Mouse (Mus musculus) embryo, embryonic 10 days (tissue): Measurements from ENCODE around the gene Mymx.

Source experiments
- DNase-seq: peaks from one replicate; pipeline ENCODE4 v3.0.0-alpha.2; 2015; ENCODE audit warnings: low spot score

Gene Mymx

DNA sequence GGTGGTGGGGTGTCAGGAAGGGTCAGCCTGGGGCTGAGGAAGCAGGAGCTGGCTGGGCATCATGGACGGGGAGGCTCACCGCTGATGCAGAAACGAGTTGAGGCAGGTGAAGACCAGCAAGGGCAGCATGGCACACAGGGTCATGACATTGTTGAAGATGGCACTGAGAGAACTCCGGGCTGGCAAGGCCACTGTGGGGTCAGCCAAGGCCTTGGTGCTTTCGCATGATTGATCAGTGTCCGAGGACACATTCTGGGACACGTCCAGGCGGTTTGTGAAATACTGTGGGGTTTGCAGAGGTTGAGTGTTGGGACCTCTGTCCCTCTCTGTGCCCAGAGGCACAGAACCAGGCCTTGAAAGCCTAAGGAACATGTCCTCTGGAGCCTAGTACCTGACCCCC is 12.1 kb downstream of the Mymx start:
- DNase-seq: no peak

DNA sequence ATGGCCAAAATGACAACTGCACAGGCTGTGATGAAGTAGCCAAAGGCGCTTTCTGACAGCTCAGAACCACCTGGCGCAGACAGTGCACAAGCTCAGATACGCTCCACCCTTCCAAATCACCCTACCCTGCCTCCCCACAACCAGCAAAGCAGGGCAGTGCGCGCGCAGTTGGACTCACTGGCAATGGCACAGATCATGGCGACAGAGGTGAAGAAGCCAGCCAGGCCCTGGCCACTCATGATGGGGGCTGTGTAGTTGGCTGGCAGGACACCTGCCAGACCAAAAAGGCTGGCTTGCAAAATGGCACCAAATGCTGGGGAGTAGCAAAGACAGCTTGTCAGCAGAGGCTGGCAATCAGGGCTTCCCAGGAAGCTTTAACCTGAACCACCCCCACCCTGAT is 12.7 kb downstream of the Mymx start:
- DNase-seq: no peak

DNA sequence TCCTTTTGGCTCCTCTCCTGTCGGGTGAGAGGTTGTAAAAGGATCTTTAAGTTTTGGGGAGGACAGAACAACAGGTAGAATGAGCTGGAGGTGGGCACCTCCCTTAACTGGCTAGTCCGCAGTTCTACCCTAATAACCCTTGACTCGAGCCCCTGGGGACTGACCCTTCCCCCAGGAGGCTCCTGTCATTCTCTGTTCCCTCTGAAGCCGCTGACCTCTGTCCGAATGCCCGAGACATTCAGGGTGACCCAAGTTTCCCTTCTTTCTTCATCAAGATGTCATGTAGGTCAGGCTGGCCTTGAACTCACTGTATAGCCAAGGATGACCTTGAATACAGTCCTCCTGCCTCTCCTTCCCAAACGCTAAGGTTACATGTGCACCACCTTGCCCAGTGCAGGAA is 13.5 kb downstream of the Mymx start:
- DNase-seq: no peak

DNA sequence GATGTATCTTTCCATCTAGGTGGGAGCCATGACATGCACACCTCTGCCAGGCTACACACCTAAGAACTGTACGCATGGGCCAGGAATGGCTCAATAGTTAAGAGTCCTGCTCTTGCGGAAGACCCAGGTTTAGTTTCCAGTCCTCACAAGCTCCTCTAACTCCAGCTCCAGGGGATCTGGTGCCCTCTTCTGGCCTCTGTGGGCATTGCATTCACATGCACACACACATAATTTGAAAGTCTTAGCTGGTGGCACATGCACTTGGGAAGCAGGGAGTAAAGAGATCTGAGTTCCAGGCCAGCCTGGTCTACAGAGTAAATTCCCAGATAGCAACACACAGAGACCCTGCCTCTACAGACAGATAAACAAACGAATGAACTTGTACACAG is 15.5 kb downstream of the Mymx start:
- DNase-seq: no peak

DNA sequence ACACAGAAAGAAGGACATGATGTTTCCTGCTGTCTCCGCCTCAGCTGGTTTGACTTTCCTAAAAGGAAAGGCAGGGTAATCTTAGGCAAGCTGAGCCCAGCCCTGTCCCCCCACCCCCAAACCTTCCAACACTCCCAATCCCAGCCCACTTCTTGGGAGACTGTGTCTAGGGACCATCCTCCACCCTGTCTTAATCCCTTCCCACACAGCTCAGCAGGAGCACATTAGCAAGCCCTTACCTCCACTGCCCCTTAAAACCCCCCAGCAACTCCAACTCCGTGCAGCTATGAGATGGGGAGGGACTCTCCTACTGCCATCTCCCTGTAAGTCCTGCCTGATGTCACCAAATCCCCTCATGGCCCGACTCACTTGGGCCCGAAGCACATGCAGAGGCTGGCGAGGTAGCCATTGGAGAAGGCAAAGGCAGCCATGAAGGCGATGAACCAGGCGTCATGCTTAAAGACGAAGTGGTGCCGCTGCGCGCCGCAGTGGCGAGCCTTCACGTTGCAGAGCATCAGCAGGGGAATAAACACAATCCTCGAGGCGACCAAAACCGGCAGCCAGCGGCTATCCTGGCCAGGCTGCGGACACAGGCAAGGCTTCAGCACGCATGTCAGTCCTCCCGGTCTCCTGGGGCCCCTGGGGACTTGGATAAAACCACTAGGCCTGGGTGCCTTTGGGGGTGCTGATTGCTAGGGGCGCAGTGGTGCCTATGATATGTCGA is 16.0 kb downstream of the Mymx start:
- DNase-seq: no peak

DNA sequence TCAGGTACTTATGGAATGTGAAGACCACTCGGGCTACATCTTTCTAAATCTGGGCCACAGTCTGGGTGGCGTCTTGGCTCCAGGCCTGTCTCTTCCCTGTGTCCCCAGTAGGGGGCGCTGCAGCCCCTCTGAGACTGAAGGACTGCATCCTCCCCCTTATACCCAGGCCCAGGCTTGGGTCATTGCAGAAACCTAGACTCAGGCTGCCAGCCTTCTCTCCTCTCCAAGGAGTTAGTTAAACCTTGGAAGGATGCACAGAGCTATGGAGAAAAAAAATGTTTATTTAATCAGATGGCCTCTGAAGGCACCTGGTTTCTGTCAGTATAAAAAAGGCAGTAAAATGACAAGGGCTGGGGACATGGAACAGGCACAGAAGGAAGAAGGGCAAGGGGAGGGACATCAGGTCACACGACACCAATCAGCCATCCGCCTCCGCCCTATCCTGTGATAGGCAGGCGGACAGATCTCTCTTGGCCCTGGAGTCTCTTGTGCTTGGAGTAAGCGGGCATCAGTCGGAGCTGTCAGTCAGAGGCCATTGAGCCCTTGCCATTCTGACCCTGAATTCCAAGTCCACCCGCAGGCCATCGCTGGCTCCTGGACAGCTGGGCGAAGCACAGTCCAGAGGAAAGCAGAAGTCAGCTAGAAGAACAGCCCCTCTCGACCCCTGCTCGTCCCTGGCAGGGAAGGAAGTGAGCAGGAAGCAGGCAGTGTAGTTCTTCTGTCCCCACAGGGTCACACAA is 16.8 kb downstream of the Mymx start:
- peak; percentile 88 for DNase-seq

DNA sequence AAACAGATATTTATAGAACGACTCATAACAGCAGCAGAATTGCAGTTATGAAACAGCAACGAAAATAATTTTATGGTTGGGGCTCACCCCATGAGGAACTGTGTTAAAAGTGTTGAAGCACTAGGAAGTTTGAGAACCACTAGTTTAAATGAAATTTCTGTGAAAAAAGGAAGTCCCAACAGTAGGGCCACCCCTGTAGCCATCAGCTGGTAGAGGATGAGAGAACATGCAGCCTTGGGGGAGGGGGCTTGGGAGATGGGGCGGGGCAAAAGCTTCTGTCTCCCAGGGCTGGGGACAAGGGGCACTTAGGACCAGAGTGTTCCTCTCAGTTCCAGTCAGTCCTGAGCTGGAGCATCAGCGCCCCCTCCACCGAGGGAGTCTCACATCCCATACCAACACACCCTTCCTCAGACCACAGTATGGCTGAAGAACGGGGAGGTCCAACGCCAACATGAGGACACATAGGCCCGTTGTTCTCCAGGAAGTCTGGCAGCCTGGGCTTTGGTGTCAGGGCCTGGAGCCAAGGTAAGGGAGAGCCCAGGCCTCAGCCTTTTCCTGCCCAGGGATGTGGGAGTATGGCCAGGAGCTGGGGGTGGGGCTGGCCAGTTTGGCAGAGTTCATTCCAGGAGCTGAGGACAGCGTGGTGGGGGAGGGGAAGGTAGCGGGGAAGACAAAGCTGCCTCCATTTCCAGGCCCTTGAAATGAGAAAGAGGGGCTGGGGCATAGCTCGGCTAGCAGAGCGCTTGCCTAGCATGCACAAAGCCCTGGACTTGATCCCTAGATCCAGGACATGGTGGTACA is 17.6 kb downstream of the Mymx start:
- DNase-seq: no peak

DNA sequence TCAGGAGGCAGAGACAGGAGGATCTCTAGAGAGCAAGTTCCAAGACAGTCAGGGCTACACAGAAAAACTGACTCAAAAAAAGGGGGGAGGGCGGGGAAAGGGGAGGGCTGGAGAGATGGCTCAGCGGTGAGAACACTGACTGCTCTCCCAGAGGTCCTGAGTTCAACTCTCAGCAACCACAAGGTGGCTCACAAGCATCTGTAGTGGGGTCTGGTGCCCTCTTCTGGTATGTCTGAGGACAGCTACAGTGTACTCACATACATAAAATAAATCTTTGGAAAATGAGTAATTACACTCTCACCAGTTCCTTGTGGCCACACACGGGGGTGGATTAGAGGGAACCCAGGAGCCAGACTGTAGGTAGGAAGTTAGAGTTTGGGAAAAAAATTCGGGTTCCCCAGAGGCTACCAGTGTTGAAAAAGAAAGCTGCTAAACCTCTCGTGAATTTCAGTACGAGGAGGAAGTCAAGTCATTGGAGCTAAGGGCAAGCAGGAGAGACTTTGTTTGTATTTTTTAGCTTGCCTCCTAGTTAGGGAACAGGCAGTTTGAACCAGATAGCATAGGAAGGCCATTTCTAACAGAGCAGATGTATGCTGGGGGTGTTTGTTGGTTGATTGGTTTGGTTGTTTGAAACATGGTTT is 19.1 kb downstream of the Mymx start:
- no peak for DNase-seq

DNA sequence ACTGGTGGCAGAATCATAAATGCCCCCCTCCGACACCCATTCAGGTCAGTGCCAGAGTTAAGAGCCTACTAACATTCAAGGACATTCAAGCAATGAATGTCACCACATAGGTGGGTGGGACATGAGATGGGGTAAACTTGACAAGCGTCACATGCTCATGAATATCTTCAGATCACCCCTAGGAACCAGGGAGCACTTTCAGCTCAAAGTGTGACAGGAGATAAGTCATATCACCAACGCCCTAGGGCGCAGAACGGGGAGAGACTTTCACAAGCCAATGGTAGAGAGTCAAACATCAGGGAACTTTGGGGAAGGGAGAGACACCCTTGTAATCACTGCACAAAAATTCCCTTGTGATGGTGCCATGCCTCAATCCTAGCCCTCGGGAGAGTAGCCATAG is 19.7 kb downstream of the Mymx start:
- no peak for DNase-seq

DNA sequence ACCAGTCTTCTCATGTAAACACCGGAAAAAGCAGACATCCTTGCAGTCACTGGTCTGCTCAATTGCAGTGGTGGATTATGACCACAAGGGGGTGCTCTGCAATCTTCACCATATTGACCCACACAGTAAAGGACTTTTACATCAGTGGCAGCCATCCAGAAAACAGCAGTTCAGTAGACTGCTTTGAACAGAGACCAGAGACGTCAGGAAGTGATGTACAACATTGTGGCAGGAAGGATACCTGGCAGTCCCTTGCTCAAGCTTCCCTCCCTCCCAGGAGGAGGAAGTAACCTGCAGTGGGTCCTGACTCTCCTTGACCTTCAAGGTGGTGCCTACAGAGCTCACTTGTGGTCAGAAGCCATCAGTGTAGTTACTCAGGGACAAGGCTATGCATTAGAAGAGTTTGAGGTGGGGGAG is 20.3 kb downstream of the Mymx start:
- peak; percentile 84 for DNase-seq

DNA sequence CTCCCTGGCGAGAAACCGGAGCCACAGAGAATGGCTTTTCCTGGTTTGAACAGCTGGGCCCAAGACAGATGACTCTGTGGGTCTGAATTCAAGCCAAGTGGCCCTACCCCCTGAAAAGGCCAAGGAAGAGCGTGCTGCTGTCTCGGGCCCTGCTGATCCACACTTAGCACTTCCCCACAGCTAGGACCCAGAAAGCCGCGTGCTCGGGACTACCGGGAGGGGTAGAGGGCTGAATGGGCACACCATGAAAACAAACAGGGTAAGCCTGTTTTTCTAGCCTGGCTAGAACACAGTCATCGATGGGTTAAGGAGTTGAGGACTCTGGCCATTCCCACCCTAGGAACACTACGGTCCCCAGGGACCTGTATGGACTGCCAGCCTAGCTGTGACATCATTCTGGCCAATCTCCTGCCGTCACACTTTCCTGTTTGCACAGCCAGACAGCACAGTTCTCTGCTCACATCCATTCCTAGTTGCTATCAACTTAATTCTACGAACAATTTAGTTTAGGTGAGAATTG is 20.9 kb downstream of the Mymx start:
- DNase-seq: no peak

DNA sequence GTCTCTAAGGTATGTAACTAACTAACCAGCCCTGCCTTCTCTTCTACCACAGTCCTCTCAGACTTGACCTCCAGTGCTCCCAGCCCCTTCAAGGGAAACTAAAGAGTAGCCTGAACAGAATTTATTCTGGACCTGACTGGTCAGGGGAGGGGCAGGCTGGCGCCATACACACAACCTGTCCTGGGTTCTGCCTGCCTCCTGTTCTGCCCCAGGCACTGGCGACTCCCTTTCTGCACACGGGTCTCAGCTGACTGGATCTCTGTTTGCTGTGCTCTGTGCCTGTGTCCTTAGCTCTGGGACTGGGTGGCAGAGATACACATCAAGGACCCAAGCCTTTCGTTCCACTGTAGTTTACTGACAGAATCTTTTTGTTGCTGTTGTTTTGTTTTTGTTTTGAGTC is 22.3 kb downstream of the Mymx start:
- DNase-seq: no peak

DNA sequence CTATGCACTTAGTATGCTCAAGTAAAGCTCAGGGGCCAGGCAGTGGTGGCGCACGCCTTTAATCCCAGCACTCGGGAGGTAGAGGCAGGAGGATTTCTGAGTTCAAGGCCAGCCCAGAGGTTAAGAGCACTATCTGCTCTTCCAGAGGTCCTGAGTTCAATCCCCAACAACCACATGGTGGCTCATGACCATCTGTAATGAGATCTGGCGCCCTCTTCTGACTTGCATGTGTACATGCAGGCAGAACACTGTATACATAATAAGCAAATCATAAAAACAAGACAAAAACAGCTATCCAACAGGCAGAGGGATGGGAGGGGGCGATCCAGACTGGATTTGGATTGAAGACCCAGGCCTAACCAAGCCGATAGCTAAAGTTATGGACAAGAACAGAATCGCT is 23.1 kb downstream of the Mymx start:
- no peak for DNase-seq

DNA sequence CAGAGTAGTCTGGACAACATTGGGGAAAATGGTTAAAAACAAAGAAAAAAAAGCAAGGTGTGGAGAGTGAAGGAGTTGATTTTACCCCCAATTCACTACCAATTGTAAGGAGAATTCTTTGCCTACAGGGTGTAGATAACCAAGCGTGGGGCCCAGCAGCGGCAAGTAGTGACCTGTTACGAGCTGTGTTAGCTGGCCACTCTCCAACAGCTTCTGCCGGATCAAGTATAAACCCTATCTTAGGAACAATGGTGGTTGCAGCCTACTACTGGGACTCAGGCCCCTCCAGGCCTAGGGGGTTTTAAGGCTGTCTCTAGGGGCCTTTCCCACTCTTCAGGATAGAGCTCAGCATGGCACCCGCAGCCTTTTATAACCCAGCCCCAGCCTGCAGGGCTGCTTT is 23.7 kb downstream of the Mymx start:
- no peak for DNase-seq

DNA sequence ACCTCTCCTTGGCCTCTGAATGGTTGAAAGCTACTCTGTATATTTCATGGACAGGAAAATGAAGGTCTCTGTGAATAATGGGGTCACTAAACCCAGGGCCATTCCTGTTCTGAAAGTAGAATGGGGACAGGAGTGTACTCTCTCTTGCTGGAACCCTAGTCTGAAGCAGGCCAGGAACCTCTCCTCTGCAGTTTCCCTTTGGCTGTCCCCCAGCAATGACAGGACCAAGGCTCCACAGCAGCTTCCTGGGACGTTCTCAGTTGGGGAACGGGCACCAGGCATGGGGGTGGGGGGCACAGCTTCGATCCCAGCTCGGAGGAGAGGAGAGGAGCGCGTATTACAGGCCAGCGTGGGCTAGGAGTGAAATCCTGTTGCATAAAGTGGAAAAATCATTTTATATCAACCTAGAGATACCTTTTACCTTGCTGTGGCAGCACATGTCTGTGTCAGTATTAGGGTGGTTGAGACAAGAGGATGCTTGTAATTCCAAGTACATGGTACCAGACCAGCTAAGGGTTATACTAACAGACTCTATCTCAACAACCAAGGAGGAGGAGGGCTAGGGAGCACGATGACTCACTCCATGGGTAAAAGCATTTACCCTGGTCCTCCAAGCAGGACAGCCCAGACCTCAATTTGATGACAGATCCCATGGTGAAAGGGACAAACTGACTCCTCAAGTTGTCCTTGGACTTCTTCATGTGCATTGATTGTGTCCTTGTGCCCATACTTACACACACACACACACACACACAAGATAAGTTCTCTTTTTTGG is 26.6 kb downstream of the Mymx start:
- no peak for DNase-seq

DNA sequence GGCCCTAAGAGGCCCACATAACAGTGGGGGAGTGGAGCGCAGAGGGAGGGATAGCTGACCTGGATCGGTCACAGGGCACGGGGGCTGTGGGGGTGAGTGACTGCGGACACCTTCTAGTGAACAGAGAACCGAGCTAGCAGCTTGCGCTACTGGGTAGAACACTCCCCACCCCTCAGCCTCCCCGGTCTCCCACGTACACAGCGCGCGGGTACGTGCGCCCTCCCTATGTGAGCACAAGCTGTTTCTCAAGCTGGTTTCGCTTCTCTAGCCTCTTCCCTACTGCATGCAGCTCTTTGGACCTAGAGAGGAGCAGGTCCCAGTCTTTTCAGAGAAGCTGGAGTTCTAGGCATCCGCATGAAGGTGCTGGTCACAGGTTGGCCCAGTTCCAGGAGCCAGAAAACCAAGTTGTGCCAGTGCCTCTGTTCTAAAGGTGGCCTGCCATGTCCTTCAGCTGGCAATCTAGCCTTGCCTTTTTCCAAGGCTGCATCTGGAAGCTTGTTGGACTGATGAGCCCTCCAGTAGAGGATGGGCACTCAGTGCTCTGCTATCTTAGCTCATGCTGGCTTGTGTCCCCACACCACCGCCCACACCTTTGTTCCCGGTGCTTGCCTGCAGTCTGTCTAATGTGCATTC is 27.7 kb downstream of the Mymx start:
- peak; percentile 56 for DNase-seq

DNA sequence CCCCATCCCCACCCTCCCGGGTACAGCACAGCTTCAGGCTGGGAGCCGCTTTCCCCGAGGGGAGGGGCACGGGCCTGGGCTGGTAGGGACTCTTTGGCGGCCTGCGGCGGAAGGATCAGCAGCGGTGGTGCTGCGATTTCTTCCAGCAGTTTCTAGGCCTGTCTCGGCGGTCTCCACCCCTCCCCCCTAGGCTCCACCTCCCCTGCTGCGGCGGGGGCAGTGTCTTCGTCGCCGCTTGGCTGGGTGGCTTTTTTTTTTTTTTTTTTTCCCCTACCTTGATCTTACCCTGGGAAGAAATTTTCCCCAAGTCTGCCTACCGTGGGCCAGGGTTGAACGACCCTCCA is 28.1 kb downstream of the Mymx start:
- DNase-seq: peak; percentile 95

DNA sequence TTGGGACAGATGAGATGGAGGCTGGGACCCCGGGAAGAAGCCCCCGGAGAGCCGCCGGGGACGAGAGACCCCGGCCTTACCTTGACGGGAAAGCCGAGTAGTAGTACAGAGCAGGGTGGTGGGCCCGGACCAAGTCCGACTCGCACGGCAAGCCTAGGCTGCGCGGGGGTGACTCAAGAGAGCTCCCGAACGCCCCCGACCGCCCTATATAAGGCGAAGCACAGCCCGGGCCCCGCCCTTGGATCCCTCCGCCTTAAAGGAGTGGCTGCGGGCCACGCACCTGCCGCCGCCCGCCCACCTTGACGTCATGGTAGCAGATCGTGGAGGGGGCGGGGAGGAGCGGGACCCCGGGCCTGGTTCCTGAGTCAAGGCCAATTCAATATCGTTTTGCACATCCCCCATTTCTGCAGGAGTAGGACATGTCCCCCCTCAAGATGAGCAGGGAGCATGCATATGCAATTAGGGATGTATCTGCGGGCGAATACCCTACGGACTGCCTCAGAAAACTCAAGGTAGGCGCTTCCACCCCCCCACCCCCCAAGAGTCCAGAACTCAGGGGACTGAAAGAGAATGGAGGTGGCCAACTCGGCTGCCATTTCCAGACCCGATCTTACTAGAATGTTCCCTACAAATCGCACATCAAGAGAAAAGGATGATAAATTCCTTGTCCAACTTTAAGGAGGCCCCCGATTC is 28.7 kb downstream of the Mymx start, which contains the start of gene Hsp90ab1:
TSS of gene Hsp90ab1 (minus strand) at position 185 of the 693 bp plus-strand sequence.
- DNase-seq: peak; percentile 98

DNA sequence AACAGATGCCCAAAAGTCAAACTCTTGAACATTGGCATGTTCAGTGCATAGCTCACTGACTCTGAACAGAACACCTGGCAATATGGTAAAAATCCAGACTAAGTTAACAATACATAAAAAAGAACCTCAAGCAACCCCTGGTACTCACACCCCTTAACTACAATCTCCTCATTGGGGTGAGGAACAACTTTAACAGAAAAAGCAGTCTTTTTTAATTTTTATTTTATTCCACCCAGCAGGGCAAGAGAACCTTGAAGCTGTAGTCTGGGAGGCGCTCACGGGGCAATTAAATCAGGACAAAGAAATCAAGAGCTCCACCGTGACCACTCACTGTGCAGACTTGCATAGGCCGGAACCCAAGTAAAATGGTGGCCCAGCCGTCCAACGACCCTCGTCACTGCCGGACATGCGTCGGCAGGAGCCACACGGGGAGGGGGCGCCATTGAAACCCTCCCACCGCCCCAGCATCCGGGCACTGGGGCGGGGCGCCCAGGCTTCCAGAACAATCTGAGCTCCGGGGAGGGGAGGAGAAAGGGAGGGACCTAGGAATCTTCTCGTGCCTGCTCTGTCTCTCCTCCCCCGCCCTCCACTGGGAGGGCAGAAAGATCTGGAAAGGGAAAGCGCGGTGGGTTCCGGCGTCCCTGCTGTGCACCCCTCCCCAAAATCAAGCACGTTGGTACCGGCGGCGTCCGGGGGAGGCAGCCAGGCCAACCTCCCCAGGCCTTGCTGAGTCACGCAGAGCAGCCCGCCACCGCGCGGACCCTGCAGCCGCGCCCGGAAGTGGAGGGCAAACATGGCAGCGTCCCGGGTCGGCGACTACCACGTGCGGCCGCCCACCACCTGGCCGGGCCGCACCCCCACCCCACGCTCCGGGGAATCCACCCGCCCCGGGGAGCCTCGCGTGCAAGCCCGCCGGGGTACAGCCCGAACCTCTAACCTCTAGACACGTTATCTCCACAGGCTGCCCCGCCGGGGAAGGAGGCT is 29.5 kb downstream of the Mymx start:
- peak; percentile 89 for DNase-seq
